9 mouse cellular contexts compared by ENCODE assay signal in the genomic region with DNA sequence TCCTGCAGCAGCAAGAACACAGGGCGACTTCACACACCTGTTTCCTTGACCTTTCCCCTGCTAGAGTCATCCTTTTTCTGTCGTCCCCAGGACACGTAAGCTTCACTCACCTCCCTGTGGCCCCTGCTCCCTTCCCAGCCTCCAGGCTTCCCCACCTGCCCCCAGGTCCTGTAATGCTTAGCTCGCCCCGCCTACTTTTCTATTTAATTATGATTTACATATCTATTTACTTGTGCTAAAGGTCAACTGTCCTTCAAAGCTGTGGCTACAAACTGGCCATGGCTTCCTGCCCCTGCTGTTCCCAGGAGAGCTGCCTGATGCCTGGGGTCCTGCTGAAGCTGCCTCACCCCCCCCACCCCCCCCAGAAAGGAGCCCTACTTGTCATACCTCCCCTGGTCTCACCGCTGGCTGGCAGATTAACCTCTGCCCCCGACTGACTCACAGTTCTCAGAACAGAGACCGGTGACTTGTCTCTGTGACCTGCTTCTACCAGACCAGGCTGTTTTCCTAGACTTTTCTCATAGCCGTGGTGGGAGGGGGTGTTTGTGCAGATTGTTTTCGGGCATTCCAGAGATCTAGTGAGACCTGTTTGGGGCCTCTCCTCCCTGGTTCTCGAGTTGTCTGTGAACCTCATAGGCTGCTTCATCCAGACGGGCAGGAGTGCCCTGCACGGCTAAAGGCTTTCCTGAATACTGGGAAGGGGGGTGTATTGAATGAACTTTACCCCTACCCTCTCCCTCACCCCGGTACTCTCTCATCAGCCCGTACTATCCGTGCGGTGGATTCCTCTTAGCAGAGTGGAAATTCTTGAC. TPM values are rescaled to one million over a fixed set of nuclear protein-coding genes. Genes with fewer than 3 reads are reported as not detected.
DNase-seq lines count a peak whose midpoint lies in the region; ATAC-seq and TF ChIP-seq lines count a peak whose summit lies in the region.
"Had no signal": no experiment of that assay in that cellular context is flagged by ENCODE, and none has a peak within 500 bp of the region (broad histone marks: within the 10 kb centered on the region; RNA-seq: fewer than 3 reads in every experiment).

No protein-coding gene starts in this region.

- no peak overlapping the region for H3K9ac ChIP-seq in heart, embryonic 15.5 days
- H3K9ac ChIP-seq in hindbrain, embryonic 12.5 days: no peak overlapping the region
- no peak overlapping the region for H3K9ac ChIP-seq in limb, embryonic 12.5 days (replicated peaks)
- H3K9ac ChIP-seq in stomach, embryonic 16.5 days (ENCODE audit: low read length): no peak overlapping the region

- no peak for DNase-seq in heart, postnatal 4 days
- no peak for DNase-seq in c-Kit-positive CD71-positive TER-119-positive erythroid progenitor cells, embryonic 14.5 days (ENCODE audit: low spot score)
- no peak for DNase-seq in layer of hippocampus, adult 2 months (ENCODE audit: low spot score in 2 of 2)
- DNase-seq in spleen, postnatal 14 days (ENCODE audit: low spot score in 2 of 2): no peak

- H3K27ac ChIP-seq in heart, embryonic 15.5 days: no peak overlapping the region
- no peak overlapping the region for H3K27ac ChIP-seq in hindbrain, embryonic 12.5 days
- 0 out of 2 replicates have a peak overlapping the region, but pooled peaks have one; percentile 12 for H3K27ac ChIP-seq in limb, embryonic 12.5 days
- H3K27ac ChIP-seq in stomach, embryonic 16.5 days (ENCODE audit: low read length): peak overlapping the region; percentile 21
- H3K27ac ChIP-seq in layer of hippocampus, adult 2 months: no peak overlapping the region

- H3K9me3 ChIP-seq in heart, embryonic 15.5 days (replicated peaks): no peaks in the 10 kb centered on the region
- no peaks in the 10 kb centered on the region for H3K9me3 ChIP-seq in hindbrain, embryonic 12.5 days (replicated peaks)
- no peaks in the 10 kb centered on the region for H3K9me3 ChIP-seq in limb, embryonic 12.5 days
- no peaks in the 10 kb centered on the region for H3K9me3 ChIP-seq in stomach, embryonic 16.5 days (replicated peaks; ENCODE audit: control insufficient read depth, low read length)
- H3K9me3 ChIP-seq: G1E had no signal

- H3K4me3 ChIP-seq in heart, embryonic 15.5 days: no peak overlapping the region
- H3K4me3 ChIP-seq in hindbrain, embryonic 12.5 days: no peak overlapping the region
- no peak overlapping the region for H3K4me3 ChIP-seq in limb, embryonic 12.5 days (replicated peaks)
- no peak overlapping the region for H3K4me3 ChIP-seq in stomach, embryonic 16.5 days (replicated peaks; ENCODE audit: low read length)
- no peak overlapping the region for H3K4me3 ChIP-seq in layer of hippocampus, adult 2 months

- ATAC-seq in heart, embryonic 15.5 days (replicated peaks; ENCODE audit: insufficient number of reproducible peaks, insufficient read depth, low FRiP score, low read depth): no peak
- peak; percentile 30; the same call in 1 of the 2 replicates for ATAC-seq in hindbrain, embryonic 12.5 days (ENCODE audit: low FRiP score)
- peak; percentile 52; the same call in 1 of the 2 replicates for ATAC-seq in limb, embryonic 12.5 days (ENCODE audit: insufficient number of reproducible peaks, insufficient read depth, low FRiP score, low TSS enrichment, low read depth)
- peak; percentile 70 for ATAC-seq in stomach, embryonic 16.5 days (ENCODE audit: insufficient read depth, low FRiP score)

- WGBS in heart, embryonic 15.5 days: 34% methylated on average over 17 of the region's 17 CpGs
- 18% methylated on average over 17 of the region's 17 CpGs for WGBS in hindbrain, embryonic 12.5 days
- 22% methylated on average over 17 of the region's 17 CpGs for WGBS in limb, embryonic 12.5 days
- 27% methylated on average over 17 of the region's 17 CpGs for WGBS in stomach, embryonic 16.5 days

- H3K4me1 ChIP-seq in heart, embryonic 15.5 days (replicated peaks): 0 out of 2 replicates have a peak, but pooled peaks cover 7% of the 10 kb centered on the region
- H3K4me1 ChIP-seq in hindbrain, embryonic 12.5 days: peaks cover 27% of the 10 kb centered on the region
- H3K4me1 ChIP-seq in limb, embryonic 12.5 days (replicated peaks): peaks cover 30% of the 10 kb centered on the region
- peaks cover 17% of the 10 kb centered on the region; the same call in 1 of the 2 replicates for H3K4me1 ChIP-seq in stomach, embryonic 16.5 days (ENCODE audit: control insufficient read depth, insufficient read depth, low read length)

- no peaks in the 10 kb centered on the region for H3K27me3 ChIP-seq in heart, embryonic 15.5 days
- H3K27me3 ChIP-seq in hindbrain, embryonic 12.5 days: no peaks in the 10 kb centered on the region
- no peaks in the 10 kb centered on the region for H3K27me3 ChIP-seq in limb, embryonic 12.5 days
- H3K27me3 ChIP-seq in stomach, embryonic 16.5 days (ENCODE audit: control insufficient read depth, insufficient read depth, low read length): no peaks in the 10 kb centered on the region

- H3K4me2 ChIP-seq in heart, embryonic 15.5 days: peak overlapping the region; percentile 4; the same call in 1 of the 2 replicates
- no peak overlapping the region for H3K4me2 ChIP-seq in hindbrain, embryonic 12.5 days (replicated peaks)
- H3K4me2 ChIP-seq in limb, embryonic 12.5 days: no peak overlapping the region
- peak overlapping the region; percentile 26 for H3K4me2 ChIP-seq in stomach, embryonic 16.5 days (ENCODE audit: low read depth, low read length)

- TF ChIP-seq CTCF in layer of hippocampus, adult 2 months (conservative IDR thresholded peaks at IDR 0.05): no peak

- no peaks in the 10 kb centered on the region for H3K36me3 ChIP-seq in heart, embryonic 15.5 days
- no peaks in the 10 kb centered on the region for H3K36me3 ChIP-seq in hindbrain, embryonic 12.5 days
- H3K36me3 ChIP-seq in limb, embryonic 12.5 days: no peaks in the 10 kb centered on the region
- no peaks in the 10 kb centered on the region for H3K36me3 ChIP-seq in stomach, embryonic 16.5 days (ENCODE audit: control insufficient read depth, insufficient read depth, low read length)
- H3K36me3 ChIP-seq: G1E had no signal

RNA-seq across cellular contexts. Expression of a gene that starts 51.9 kb away (rescaled TPM):
- 11.2 and 12.7 TPM in 2 replicates for polyA plus RNA-seq in heart, embryonic 15.5 days (2015; fragmentation: Nextera tagmentation; extraction: Ambion mirVana)
- total RNA-seq in heart, postnatal 4 days (2021): 10 to 100 TPM; 29.3 to 37.9 TPM
- polyA plus RNA-seq in hindbrain, embryonic 12.5 days (2016; fragmentation: Nextera tagmentation; extraction: Ambion mirVana): 21.9 and 22.0 TPM in 2 replicates
- 7.9 and 8.7 TPM in 2 replicates for polyA plus RNA-seq in limb, embryonic 12.5 days (2016; fragmentation: Nextera tagmentation; extraction: Ambion mirVana)
- polyA plus RNA-seq in stomach, embryonic 16.5 days (2015; fragmentation: Nextera tagmentation; extraction: Ambion mirVana): 7.0 and 7.5 TPM in 2 replicates
- total RNA-seq in layer of hippocampus, adult 2 months (2021): 10 to 100 TPM; 47.5 to 51.6 TPM
- polyA plus RNA-seq: G1E had no signal

Comparison
In these comparisons a context has a peak if more than half of its experiments do, and no peak if none do; other contexts are left out.
1. H3K27ac ChIP-seq: peak in limb, embryonic 12.5 days (single experiment) and stomach, embryonic 16.5 days (single experiment); none in heart, embryonic 15.5 days (single experiment), hindbrain, embryonic 12.5 days (single experiment) and layer of hippocampus, adult 2 months (single experiment).
2. H3K4me2 ChIP-seq: peak in heart, embryonic 15.5 days (single experiment) and stomach, embryonic 16.5 days (single experiment); none in hindbrain, embryonic 12.5 days (single experiment) and limb, embryonic 12.5 days (single experiment).